Mouse (Mus musculus) bone marrow macrophage, adult 2 months (primary cell): Measurements from ENCODE around the gene Hp1bp3. TPM values are rescaled to one million over a fixed set of nuclear protein-coding genes. Genes with fewer than 3 reads are reported as not detected.

Experiments used
- H3K27ac ChIP-seq: 2 replicates; pipeline ENCODE4 v1.5.1; 2012; ENCODE audit warnings: low read depth, low read length; ENCODE audit not compliant: insufficient read depth
- H3K4me1 ChIP-seq: 2 replicates; pipeline ENCODE4 v1.6.1; 2012; ENCODE audit warnings: low read length; ENCODE audit not compliant: control insufficient read depth, insufficient read depth
- H3K4me3 ChIP-seq: 2 replicates; pipeline ENCODE4 v1.5.1; 2012; ENCODE audit warnings: mild to moderate bottlenecking, low read length, moderate library complexity; ENCODE audit not compliant: insufficient read depth
- CTCF ChIP-seq: IDR thresholded peaks from 2 replicates; pipeline ENCODE4 v1.5.1; 2012; ENCODE audit warnings: low read depth, mild to moderate bottlenecking, low read length, moderate library complexity
- POLR2A ChIP-seq: IDR thresholded peaks from 2 replicates; pipeline ENCODE4 v1.6.1; 2012; ENCODE audit warnings: mild to moderate bottlenecking, low read depth, low read length, borderline replicate concordance
- polyA plus RNA-seq: library from polyadenylated mRNA; stranded (reverse); fragments of >200 nt; gene quantifications from 2 replicates; pipeline ENCODE4 v1.2.4, GENCODE M21; 2012; ENCODE audit not compliant: missing spikeins, insufficient read depth, insufficient read length

Gene Hp1bp3
- polyA plus RNA-seq, 1 experiment, result 141 TPM

DNA sequence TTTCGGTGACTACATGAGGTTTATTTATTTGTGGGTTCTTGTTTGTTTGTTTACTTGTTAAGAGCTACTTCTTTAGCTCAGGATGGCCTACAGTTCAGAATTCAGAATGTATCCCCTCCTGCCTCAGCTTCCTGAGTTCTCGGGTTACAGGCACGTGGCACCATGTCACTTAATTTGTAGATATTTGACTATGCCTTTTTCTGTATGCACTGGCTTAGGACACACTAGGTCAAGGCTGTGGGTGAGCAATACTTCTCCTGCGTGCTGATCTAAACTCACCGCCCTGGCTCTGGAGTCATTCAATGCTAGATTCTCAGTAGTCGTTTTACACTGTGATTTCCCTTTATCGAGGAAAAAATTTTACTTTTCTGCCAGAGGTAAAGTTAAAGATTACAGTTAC, 4.7 kb downstream of the Hp1bp3 start:
- no peak overlapping the region for H3K27ac ChIP-seq
- H3K4me3 ChIP-seq, result no peak overlapping the region
- peaks cover 10% of the 10 kb centered on the region for H3K4me1 ChIP-seq
- no peak for TF ChIP-seq CTCF
- TF ChIP-seq POLR2A, result no peak

GRCm38 (mm10) chr4:138221406-138221805, 5.3 kb downstream of the Hp1bp3 start:
- peaks cover 9% of the 10 kb centered on the region for H3K4me1 ChIP-seq
- TF ChIP-seq CTCF (no peak), POLR2A (no peak)
- no peak overlapping the region for H3K27ac ChIP-seq
- H3K4me3 ChIP-seq, result no peak overlapping the region

DNA sequence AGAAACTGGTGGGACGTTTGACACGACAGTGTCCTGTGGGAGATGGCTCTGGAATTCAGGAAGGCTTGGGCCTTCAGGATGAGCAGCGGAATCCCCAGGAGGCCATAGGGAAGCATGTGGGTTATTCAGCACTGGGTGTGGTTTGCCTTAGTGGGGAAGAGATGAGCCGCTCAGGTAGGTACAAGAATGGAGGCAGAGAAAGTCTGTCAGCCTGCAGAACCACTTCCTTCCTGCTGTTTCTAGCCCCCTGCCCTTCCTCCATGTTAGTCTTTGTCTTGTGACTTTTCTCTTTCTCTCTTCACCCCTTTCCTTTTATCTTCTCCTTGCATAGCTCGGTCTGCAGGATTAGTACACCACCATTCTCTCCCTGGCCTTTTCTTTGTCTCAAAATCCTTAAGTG, 6.3 kb downstream of the Hp1bp3 start:
- Histone ChIP-seq H3K27ac (no peak overlapping the region), H3K4me3 (no peak overlapping the region), H3K4me1 (peaks cover 9% of the 10 kb centered on the region)
- no peak for TF ChIP-seq POLR2A
- TF ChIP-seq CTCF, result no peak

DNA sequence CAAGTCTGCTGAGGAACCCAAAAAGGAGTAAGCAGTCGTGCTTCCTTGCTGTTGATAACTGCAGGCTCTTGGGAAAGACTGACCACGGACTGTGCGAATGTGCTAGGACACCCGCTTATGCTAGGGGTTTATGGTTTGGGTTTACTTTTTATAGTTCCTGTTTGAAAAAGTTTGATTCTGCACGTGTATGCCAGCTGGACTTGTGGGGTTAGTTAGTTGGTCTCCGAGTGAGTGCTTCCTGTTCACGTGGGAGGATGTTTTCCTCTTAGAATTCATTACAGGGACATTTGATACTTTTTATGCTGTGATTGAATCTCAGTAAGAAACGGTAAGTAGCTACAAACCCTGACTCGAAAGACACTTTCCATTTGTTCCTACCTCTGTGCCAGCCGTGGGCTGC, 7.5 kb downstream of the Hp1bp3 start:
- Histone ChIP-seq H3K4me3 (no peak overlapping the region), H3K4me1 (peaks cover 8% of the 10 kb centered on the region), H3K27ac (no peak overlapping the region)
- TF ChIP-seq POLR2A (no peak), CTCF (no peak)

GRCm38 (mm10) chr4:138246756-138247665, 30.9 kb downstream of the Hp1bp3 start:
- Histone ChIP-seq H3K27ac (no peak overlapping the region), H3K4me1 (no peaks in the 10 kb centered on the region), H3K4me3 (no peak overlapping the region)
- TF ChIP-seq POLR2A, result no peak
- no peak for TF ChIP-seq CTCF

DNA sequence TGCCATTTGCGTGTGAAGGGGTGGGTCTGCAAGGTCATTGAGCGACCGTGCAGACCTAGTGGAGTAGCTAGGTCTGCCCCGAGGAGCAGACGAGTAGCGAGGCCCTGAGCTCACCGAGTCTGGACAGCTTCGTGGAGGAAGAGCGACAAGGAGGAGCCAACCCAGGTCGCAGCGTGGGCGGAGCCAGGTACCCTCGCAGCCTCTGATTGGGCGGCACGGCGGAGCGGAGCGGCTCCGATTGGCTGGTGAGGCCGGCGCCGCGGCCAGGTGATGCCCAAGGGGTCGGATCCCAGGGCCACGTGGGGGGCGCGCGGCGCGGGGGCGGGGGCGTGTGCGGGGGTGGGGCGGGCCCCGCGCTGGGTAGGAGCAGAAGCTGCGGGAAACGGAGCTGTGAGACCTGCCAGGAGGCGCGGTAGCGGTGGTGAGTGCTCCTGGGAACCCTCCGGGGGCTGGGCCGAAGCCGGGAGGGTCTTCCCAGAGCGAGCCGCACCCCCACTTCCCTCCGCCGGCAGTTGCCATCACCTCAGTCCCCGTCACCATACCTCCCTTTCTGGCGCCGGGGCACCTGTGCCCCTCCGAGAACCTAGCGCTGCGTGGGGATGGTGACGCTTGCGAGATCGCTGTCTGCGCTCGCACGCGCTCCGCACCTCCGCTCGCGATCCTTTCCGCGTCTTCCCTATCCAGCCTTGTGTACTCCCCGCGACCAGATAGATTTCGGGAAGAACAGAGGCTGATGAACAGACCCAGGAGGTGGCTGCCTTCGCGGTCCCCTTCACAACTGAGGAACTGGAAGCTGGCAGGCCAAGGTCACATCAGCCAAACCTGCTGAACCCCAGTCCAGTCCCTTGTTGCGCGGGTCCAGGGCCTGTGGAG, 34.2 kb downstream of the Hp1bp3 start, which contains the start of the genes Sh2d5 and Kif17:
Gene Sh2d5 (plus strand): TSS at position 316 of the 873 bp plus-strand sequence.
Gene Kif17 (plus strand): TSS at position 348 of the 873 bp plus-strand sequence.
- no peak for TF ChIP-seq CTCF
- TF ChIP-seq POLR2A, result no peak
- H3K27ac ChIP-seq, result no peak within 1 kb of the TSS

DNA sequence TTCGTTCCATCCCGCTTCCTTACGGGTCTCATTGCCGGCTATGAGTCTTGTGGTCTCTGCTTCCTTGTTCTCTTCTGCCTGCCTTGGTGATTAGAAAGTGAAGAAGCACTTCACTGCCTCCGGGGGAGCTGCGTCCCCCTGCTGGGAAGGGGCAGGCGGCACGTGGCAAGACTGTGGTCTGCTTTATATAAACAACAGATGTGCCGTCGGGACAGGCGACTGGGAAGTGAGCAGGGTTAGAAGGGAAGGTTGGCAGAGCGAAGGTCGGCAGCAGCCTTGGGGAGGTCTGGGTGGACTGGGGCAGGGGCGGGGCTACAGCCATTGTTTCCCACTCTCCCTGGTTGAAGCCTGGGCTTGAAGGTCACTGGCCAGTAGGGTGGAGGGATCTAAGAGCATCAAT, 35.7 kb downstream of the Hp1bp3 start:
- TF ChIP-seq POLR2A, result no peak
- no peak for TF ChIP-seq CTCF
- Histone ChIP-seq H3K27ac (no peak overlapping the region), H3K4me1 (no peaks in the 10 kb centered on the region), H3K4me3 (peak overlapping the region; percentile 47)

More for the DNA sequence above, 34.2 kb downstream of the Hp1bp3 start, which contains the start of the genes Sh2d5 and Kif17:
- no peaks in the 10 kb centered on the region for H3K4me1 ChIP-seq
- peak within 1 kb of the TSS; percentile 60 for H3K4me3 ChIP-seq

DNA sequence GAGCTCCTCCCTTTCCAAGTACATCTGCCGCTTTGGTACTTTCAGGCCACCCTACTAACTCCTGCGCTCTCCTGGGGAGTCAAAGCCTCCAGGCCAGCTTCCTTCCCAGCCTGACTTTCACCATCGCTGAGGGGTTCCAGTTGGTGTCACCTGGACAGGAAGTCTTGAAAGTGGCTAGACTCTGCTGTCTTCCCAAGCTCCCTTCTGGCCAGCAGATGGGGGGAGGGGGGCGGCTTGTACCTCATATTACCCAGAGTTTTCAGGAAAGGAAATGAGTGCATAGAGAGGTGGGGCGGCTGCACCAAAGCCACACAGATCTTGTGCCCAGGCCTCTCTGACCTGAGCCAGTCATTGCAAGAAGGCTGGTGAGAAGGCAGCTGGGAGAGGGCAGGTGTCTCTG, 36.1 kb downstream of the Hp1bp3 start:
- Histone ChIP-seq H3K4me3 (peak overlapping the region; percentile 47; the same call in 1 of the 2 replicates), H3K4me1 (no peaks in the 10 kb centered on the region), H3K27ac (no peak overlapping the region)
- TF ChIP-seq POLR2A (no peak), CTCF (no peak)

- Histone ChIP-seq H3K4me1 (peaks cover 3% of the 10 kb centered on the region; the same call in 1 of the 2 replicates), H3K4me3 (no peak overlapping the region), H3K27ac (no peak overlapping the region)
- TF ChIP-seq POLR2A, result no peak
- no peak for TF ChIP-seq CTCF
Measured at GRCm38 (mm10) chr4:138257116-138257687, 41.1 kb downstream of the Hp1bp3 start.

GRCm38 (mm10) chr4:138258663-138259062, 42.6 kb downstream of the Hp1bp3 start:
- H3K4me3 ChIP-seq, result no peak overlapping the region
- no peak overlapping the region for H3K27ac ChIP-seq
- H3K4me1 ChIP-seq, result peaks cover 3% of the 10 kb centered on the region; the same call in 1 of the 2 replicates
- no peak for TF ChIP-seq CTCF
- TF ChIP-seq POLR2A, result no peak
